Mouse (Mus musculus): ENCODE results near the gene Pak2. TPM values are rescaled to one million over a fixed set of nuclear protein-coding genes. Genes with fewer than 3 reads are reported as not detected.
"Not testable (repeated sequence)": the region's sequence is repeated elsewhere in the genome, so short reads cannot be mapped to it uniquely, and the experiment has no call there.

Pak2 gene
- total and polyA plus RNA-seq, 2 experiments from 2014 or later, result 19.1 to 25.8 TPM

- H3K4me1 ChIP-seq (ENCODE audit: control insufficient read depth, insufficient read depth), result no peaks in the 10 kb centered on the region
- no peak overlapping the region for H3K4me2 ChIP-seq (ENCODE audit: low read depth, low read length)
- 82% methylated on average over 1 of the region's 1 CpGs for WGBS
- H3K36me3 ChIP-seq (replicated peaks; ENCODE audit: control insufficient read depth, insufficient read depth, low read length), result peaks cover 31% of the 10 kb centered on the region; the same call in 1 of the 2 replicates
- TF ChIP-seq EP300 (IDR thresholded peaks at IDR 0.05; ENCODE audit: low read depth) (no peak), CTCF (IDR thresholded peaks at IDR 0.05; ENCODE audit: low read depth) (no peak)
- DNase-seq (ENCODE audit: low spot score) (no peak), ATAC-seq (ENCODE audit: insufficient read depth, low read depth) (no peak)
- no peak overlapping the region for H3K9ac ChIP-seq (replicated peaks; ENCODE audit: low read depth, low read length)
- H3K27ac ChIP-seq (ENCODE audit: low read depth), result no peak overlapping the region
- no peaks in the 10 kb centered on the region; the same call in 1 of the 2 replicates for H3K9me3 ChIP-seq (replicated peaks; ENCODE audit: control insufficient read depth, low read length)
- H3K4me3 ChIP-seq (ENCODE audit: low read depth, low read length), result no peak overlapping the region
- H3K27me3 ChIP-seq (ENCODE audit: control insufficient read depth, insufficient read depth, low read length), result no peaks in the 10 kb centered on the region
These were observed 26.6 kb upstream of the Pak2 start for GRCm38 (mm10) chr16:32105698-32106097.

- H3K4me3 ChIP-seq (ENCODE audit: low read depth, low read length), result no peak overlapping the region
- H3K36me3 ChIP-seq (replicated peaks; ENCODE audit: control insufficient read depth, insufficient read depth, low read length), result peaks cover 24% of the 10 kb centered on the region; the same call in 1 of the 2 replicates
- TF ChIP-seq EP300 (IDR thresholded peaks at IDR 0.05; ENCODE audit: low read depth), result no peak
- DNase-seq (ENCODE audit: low spot score) (no peak), ATAC-seq (ENCODE audit: insufficient read depth, low read depth) (no peak)
- H3K27me3 ChIP-seq (ENCODE audit: control insufficient read depth, insufficient read depth, low read length), result no peaks in the 10 kb centered on the region
- no peak overlapping the region for H3K27ac ChIP-seq (ENCODE audit: low read depth)
- no peak overlapping the region for H3K9ac ChIP-seq (replicated peaks; ENCODE audit: low read depth, low read length)
- H3K4me2 ChIP-seq (ENCODE audit: low read depth, low read length), result no peak overlapping the region
- no peaks in the 10 kb centered on the region; the same call in 1 of the 2 replicates for H3K9me3 ChIP-seq (replicated peaks; ENCODE audit: control insufficient read depth, low read length)
- peaks cover 13% of the 10 kb centered on the region for H3K4me1 ChIP-seq (ENCODE audit: control insufficient read depth, insufficient read depth)
- 89% methylated on average over 13 of the region's 13 CpGs for WGBS
These were observed 23.2 kb upstream of the Pak2 start for GRCm38 (mm10) chr16:32102295-32102694.

- Histone ChIP-seq H3K9ac (replicated peaks; ENCODE audit: low read depth, low read length) (peak within 1 kb of the TSS; percentile 75), H3K27ac (ENCODE audit: low read depth) (peak within 1 kb of the TSS; percentile 75), H3K36me3 (replicated peaks; ENCODE audit: control insufficient read depth, insufficient read depth, low read length) (peaks cover 14% of the 10 kb centered on the region), H3K9me3 (replicated peaks; ENCODE audit: control insufficient read depth, low read length) (no peaks in the 10 kb centered on the region), H3K4me2 (ENCODE audit: low read depth, low read length) (peak within 1 kb of the TSS; percentile 84), H3K4me3 (ENCODE audit: low read depth, low read length) (peak within 1 kb of the TSS; percentile 86), H3K27me3 (ENCODE audit: control insufficient read depth, insufficient read depth, low read length) (no peaks in the 10 kb centered on the region), H3K4me1 (ENCODE audit: control insufficient read depth, insufficient read depth) (peaks cover 13% of the 10 kb centered on the region)
- TF ChIP-seq EP300 (IDR thresholded peaks at IDR 0.05; ENCODE audit: low read depth) (no peak), CTCF (IDR thresholded peaks at IDR 0.05; ENCODE audit: low read depth) (no peak)
- DNase-seq (ENCODE audit: low spot score), result peak; percentile 85
- peak; percentile 96 for ATAC-seq (ENCODE audit: insufficient read depth, low read depth)
- under 1% methylated on average over 34 of the region's 34 CpGs for WGBS
These were observed 20.6 kb upstream of the Pak2 start, which contains the start of the genes Pigx and Cep19 for GRCm38 (mm10) chr16:32099638-32100150. Pigx (minus strand) TSS chr16:32099740. Cep19 (plus strand) TSS chr16:32099800.

- Histone ChIP-seq H3K36me3 (replicated peaks; ENCODE audit: control insufficient read depth, insufficient read depth, low read length) (peaks cover 17% of the 10 kb centered on the region), H3K9me3 (replicated peaks; ENCODE audit: control insufficient read depth, low read length) (no peaks in the 10 kb centered on the region), H3K4me2 (ENCODE audit: low read depth, low read length) (peak overlapping the region; percentile 84), H3K4me3 (ENCODE audit: low read depth, low read length) (peak overlapping the region; percentile 86), H3K4me1 (ENCODE audit: control insufficient read depth, insufficient read depth) (peaks cover 13% of the 10 kb centered on the region), H3K9ac (replicated peaks; ENCODE audit: low read depth, low read length) (peak overlapping the region; percentile 75), H3K27me3 (ENCODE audit: control insufficient read depth, insufficient read depth, low read length) (no peaks in the 10 kb centered on the region), H3K27ac (ENCODE audit: low read depth) (peak overlapping the region; percentile 75)
- TF ChIP-seq EP300 (IDR thresholded peaks at IDR 0.05; ENCODE audit: low read depth) (no peak), CTCF (IDR thresholded peaks at IDR 0.05; ENCODE audit: low read depth) (peak; percentile 11; the same call in 1 of the 2 replicates)
- peak; percentile 77 for ATAC-seq (ENCODE audit: insufficient read depth, low read depth)
- DNase-seq (ENCODE audit: low spot score), result no peak
- WGBS, result under 1% methylated on average over 39 of the region's 39 CpGs
These were observed 19.9 kb upstream of the Pak2 start for GRCm38 (mm10) chr16:32098897-32099637.

GRCm38 (mm10) chr16:32097757-32098156 lies 18.6 kb upstream of the Pak2 start:
- not testable (repeated sequence) for ATAC-seq (ENCODE audit: insufficient read depth, low read depth); H3K27me3 ChIP-seq (ENCODE audit: control insufficient read depth, insufficient read depth, low read length); DNase-seq (ENCODE audit: low spot score); H3K27ac ChIP-seq (ENCODE audit: low read depth); H3K4me2 ChIP-seq (ENCODE audit: low read depth, low read length); H3K9me3 ChIP-seq (replicated peaks; ENCODE audit: control insufficient read depth, low read length); H3K4me3 ChIP-seq (ENCODE audit: low read depth, low read length); H3K9ac ChIP-seq (replicated peaks; ENCODE audit: low read depth, low read length)
- WGBS, result 70% methylated on average over 2 of the region's 2 CpGs
- peaks cover 12% of the 10 kb centered on the region; the same call in 1 of the 2 replicates for H3K36me3 ChIP-seq (replicated peaks; ENCODE audit: control insufficient read depth, insufficient read depth, low read length)
- H3K4me1 ChIP-seq (ENCODE audit: control insufficient read depth, insufficient read depth), result peaks cover 13% of the 10 kb centered on the region
